Mouse (Mus musculus) heart, adult 11 months (tissue): Measurements from ENCODE around the gene Appl2.

Experiments used
- DNase-seq: peaks from one replicate; pipeline ENCODE4 v3.0.0; 2022

Appl2 gene

DNA sequence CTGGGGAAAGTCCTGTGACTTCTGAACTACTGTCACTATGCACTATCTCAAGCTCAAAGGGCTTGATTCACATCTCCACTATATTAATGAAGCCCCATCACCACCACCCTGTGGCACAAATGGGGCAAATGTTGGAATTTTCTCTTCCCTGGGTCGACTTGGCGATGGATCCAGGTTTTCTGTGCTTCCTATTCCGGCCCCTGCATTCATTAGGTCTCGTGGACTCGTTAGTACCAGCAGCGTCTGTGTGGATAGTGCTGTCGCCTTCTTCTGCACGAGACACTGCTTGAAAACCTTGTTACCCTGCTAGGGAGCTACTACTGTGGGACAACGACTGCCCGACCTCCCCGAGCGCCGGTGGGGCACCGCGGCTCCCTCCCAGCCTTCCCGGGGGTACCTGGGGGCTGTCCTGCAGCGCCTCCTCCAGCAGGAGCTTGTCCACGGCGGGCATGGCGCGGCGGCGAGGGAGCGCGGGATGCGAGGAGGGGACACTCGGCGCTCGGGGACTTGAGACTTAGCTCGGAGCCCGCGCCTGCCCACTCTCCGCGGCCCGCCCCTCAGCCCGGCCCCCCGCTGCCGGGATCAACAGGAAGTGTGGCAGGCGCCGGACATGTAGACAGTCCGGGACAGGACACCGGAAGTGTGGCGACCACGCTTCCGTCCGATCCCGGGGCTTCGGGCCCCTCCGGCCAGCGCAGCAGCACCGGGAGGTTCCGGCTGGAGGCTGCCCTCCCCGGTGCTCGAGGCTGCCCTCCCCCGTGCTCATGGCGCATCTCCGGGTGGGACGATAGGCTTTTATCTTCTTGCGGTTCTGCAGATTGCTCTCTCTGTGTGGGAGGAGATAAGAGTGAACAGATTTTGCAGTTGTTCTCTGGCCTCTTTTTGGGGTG lies at the start of gene Appl2:
Gene Appl2 (minus strand): TSS at position 608 of the 890 bp plus-strand sequence.
- peak; percentile 100 for DNase-seq

DNA sequence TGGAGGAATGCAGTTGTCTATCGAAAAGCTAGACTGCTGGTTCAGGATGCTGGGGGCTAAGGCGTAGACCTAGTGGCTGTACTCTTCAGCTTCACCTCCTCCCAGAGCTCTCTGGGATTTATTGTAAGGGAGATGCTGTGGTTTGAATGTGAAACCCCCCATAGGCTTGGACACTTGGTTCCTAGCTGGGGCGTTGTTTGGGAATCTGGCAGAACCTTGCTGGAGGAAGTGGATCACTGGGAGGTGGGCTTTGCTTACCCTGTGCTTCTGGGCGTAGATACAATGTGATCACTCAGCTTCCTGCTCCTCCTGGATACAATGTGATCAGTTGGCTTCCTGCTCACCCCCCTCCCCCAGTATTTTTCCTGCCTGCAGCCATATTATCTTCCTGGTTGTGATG lies 47.7 kb upstream of the Appl2 start:
- peak; percentile 58 for DNase-seq

DNA sequence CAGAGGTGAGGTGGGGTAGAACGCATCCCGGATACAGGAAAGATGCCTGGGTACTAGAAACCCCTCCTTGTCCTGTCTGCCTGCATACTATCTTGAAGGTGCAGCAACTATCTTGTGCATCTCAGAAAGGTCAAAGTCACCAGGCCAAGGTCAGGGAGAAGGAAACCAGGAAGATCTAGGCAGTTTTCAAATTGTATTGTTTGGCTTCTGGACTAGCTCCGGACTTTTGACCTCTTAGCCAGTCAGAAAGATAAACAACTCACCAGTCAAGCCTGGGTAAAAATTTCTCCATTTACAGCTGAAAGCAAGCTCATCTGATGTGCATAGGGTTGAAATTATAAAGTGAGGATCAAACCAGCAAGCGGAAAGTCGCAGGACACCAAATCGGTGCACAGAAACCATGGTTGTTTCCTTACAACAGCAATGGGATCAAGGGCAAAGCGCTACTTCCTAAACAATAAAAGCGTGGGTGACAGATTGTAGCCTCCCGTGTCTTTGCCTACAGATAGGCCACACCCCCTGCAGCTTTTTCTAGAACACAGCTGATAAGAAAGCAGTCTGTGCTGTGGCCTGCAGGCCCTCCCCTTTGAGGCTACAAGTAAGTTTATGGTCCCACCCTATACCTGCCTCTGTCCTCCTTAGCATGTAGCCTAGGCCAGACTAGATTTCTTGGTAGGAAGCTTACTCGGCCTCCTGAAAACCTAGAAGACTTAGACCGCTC lies 43.8 kb upstream of the Appl2 start:
- DNase-seq: peak; percentile 77

DNA sequence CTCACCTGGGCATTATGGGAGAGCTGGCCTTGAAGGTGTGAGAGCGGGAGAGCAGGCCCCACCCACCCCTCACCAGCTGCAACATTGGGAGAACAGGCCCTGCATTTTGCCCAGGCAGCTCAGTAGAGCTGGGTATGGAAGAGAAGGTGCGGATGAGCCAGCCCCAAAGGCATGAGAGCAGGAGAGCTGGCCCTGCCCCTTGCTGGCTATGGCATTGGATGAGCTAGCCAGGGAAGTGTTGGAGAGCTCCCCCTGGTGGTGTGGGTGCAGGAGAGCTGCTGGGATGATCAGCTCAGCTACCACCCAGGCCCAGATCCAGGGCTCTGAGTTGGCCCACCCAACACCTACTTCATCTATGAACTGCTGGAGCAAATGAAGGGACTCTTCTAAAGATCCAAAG lies 39.7 kb upstream of the Appl2 start:
- DNase-seq: peak; percentile 85

DNA sequence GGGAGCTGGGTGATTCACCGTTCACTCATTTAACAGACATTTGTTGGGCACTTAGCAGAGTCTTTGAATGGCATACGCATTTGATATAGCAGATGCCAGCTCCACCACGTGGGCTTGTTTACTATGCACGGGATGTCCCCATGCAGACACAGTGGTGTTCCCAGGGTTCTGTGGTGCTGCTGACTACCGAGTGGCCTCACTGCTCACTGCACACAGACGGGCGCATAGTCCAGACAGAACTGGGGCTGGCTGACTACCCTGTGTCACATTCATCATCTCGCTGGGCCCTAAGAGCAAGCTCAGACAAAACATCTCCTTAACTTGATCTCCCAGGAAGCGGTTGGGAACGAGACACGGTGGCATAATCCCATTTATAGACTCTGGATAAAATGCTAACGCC lies 32.8 kb upstream of the Appl2 start:
- DNase-seq: peak; percentile 58

DNA sequence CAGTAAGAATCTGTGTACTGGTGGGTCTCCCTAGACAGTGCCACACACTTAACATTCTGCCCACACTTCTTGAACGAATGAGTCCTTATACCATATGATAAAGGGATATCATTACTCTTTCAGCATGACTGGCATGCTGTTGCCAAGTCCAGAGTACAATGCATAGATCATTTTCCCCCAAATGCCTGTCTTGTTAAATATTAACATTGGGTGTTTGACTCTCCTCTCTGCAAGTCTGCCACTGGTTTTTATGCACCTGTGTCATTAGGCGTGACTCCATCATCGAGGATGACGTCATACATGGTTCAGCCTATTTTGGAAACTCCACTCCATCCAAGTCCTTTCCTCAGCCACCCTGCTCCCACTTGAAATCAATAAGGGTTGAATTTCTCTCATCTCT lies 18.0 kb upstream of the Appl2 start:
- no peak for DNase-seq

DNA sequence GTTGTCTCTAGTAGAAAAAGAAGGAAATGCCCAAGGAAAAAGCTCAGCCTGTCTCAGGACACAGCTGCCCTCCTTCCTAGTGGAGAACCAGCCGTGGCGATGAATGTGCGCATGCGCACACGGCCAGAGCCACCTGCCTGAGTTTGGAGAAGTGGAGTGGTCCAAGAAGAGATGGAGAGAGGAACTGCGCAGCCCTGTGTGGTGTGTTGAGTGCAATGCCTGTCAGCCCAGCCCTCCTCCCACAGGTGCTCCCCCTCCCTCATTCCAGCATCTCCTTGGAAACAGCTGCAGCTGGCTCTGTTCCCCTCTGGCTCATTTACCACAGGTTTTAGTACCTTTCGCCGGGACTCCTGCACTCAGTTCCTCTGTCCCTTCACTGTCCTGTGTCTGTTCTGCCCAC lies 13.4 kb upstream of the Appl2 start:
- DNase-seq: no peak

DNA sequence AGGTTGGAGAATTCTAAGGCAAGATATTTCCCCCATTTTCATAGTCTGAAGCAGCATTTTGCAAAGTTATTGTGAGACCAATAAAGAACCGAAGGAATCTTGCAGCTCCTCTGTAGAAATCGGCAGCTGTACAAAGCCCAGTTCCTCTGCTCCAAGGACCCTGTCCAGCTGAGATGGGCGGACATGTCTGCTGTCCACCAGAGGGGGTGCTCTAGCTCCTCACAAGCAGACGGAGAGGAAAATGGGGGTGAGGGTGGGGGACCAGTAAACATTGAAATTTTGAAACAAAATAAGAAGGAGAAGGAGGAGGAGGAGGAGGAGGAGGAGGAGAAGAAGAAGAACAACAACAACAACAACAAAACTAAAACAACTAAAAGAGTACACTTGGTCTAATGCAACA lies 12.1 kb upstream of the Appl2 start:
- no peak for DNase-seq

DNA sequence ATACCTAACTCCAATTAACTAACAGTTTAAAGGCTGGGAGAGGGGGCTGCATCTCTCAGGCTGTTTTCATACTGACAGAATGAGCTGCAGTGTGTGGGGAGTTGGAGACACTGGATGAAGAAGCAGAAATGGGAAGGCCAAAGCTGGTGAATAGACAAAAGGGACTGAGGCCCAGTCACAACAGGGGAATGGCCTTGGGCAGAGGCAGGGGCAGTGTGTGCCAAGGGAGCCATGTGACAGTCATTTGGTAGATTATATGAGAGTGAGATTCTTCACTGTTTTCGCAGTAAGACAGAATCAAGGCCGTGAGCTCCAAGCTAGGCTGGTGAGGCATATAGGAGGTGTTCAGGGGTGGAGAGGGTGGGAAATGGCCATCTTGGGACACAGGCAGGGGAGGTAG lies 6.1 kb upstream of the Appl2 start:
- DNase-seq: peak; percentile 87

DNA sequence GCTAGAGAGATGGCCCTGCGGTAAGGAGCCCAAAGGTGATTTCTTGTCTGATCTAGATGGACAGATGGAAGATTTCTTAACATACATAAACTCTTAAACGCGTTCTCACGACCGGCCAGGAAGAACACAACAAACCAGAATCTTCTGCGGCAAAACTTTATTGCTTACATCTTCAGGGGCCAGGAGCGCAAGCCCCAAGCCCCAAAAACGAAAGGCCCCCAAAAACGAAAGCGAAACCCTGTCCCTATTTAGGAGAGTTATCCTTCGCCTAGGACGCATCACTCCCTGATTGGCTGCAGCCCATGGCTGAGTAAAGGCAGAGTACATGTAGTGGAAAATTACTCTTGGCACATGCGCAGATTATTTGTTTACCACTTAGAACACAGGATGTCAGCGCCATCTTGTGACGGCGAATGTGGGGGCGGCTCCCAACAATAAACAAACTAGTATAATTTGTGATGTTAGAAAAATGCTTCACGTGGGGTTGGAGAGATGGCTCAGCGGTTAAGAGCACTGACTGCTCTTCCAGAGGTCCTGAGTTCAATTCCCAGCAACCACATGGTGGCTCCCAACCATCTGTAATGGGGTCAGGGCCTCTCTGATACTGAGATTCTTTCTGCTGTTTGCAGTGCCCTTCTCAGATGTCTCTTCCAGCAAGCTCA lies 3.8 kb upstream of the Appl2 start:
- peak; percentile 44 for DNase-seq

DNA sequence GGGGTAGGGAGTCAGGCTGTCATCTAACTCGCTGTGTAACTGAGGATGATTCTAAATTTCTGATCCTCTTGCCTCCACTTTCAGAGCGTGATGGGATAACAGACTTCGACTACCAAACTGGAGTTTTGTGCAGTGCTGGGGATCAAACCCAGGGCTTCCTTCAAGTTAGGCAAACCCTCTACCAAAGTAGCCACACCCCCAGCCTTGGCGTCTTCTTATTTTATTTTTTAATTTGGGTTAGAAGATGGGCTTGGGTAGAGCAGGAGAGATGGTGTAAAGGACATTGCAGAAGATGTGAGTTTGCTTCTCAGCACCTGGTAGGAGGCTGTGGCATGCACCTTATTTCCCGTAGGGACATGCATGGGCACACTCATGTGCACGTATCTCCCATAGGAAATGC lies 499 bp upstream of the Appl2 start:
- no peak for DNase-seq

DNA sequence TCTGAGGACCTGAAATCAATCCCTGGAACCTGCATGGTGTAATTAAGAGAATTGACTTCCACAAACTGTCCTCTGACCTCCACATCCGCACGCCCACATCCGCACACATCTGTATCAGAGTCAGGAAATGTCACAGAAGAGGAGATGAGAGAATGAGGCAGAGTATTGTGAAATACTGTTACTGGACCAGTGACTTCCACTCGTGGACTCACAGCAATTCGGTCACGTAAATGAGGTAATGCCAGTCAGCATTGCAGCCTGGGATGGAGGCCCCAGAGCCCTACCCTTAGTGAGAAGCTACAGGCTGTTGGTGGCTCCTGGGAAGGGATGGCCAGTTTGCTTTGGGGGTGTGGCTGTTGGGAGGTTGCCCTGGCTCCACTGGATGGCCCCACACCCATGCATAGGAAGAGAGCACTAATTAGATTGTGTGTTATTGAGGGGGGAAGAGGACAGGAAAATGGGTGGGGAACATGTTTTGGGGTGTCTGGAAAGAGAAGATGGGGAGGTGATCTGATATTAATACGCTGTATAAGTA lies 2.1 kb downstream of the Appl2 start:
- peak; percentile 95 for DNase-seq

DNA sequence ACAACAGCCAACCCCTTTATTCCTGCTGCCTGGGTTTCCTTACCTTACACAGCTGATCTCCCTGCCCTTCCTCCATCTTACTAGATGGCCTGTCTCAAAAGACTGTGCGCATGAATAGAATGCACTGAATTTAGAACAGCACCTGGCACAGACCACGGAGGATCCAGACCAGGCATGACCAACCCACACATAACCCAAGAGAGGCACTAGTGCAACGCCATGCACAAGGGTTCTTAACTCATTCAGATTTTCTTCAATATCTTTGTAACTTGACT lies 2.9 kb downstream of the Appl2 start:
- DNase-seq: no peak

DNA sequence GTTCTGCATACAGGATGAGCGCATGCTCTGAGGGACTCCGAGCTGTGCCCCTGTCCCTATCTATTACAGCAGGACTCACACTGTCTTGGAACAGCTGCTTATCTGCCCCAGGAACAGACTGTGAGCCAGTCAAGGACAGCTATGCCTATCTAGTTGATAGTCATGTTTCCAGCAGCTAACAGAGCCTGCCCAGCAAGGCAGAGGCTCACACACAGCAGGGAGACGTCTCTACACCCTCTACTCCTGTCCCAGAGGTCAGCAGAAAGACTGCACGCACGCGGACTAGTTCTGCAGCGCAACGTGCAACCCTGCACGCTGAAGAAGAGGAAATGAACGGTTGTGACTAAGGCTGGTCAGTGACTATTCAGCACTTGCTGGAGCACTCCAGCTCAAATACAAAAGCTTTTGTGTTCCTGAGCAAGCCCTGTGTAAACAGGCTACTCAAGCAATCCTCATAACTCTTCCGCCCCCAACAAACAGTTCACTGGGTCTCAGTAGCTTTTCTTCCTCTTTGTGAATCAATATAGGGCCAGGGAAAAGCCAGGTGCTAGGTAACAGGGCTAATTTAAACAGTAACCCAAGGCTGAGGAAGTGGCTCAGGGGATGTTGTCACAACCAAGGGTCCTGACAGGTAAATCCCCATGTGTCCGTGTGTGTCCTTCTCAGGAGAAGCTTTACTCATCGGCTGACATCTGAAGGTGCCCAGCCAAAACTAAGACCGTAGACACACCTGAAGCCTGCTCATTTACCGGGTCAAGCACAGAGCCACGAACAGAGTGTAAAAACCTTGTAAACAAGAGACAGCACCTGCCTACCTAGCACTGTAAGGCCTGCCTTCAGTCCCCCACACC lies 3.4 kb downstream of the Appl2 start:
- DNase-seq: peak; percentile 97

DNA sequence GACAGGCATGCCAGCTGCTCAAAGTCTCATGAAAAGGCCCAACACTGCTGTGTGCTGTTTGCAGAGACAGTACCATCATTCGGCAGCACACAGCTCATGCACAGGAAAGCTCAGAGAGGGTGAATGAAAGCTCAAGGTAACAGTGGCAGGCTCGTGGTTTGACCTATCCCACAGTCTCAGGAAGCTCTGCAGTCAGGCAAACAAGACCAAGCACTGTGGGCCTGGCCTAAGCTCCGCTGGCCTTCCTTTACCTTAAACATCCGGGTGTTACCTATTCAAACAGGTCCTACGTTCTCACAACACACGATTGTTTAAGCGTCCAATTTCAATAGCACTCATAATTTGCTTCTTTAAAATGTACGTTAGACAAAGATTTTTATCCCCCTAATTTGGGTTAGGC lies 4.4 kb downstream of the Appl2 start:
- peak; percentile 81 for DNase-seq

DNA sequence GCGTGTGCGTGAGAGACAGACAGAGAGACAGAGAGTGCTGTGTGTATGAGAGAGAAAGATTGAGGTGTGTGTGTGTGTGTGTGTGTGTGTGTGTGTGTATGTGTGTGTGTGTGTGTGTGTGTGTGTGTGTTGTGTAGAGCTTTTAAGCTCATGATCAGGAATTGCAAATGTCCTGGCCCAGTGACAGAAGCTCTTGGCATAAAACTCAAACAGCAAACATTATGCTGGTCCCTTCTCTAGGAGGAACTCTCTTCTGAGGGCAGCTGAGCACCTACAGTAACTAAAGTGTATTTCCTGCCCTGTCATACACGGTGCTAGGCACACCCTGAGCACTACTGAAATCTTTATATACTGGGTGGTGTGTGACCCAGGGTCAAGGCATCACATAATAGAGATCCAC lies 6.9 kb downstream of the Appl2 start:
- no peak for DNase-seq

DNA sequence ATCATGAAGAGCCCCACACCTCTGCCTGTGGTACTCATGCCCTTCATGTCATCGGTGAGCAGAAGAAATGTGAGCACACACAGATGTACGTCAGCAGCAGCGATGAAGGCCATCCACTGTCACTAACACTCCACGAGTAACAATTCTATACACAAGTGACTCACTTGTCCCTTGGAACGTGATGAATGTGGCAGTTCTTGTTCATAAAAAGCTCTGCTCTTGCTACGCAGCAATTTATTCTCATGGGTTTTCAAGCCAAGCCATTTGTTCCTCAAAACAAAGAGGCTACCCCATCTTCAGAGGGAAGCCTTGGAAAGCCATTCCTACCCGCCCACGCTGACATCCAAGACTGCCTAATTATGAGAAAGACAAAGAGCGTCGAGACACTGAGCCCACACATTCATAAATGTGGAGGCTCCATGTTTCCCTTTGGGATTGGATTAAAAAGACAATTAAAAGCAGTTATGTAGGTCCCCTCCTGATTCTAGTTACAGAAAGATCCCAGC lies 8.6 kb downstream of the Appl2 start:
- no peak for DNase-seq

DNA sequence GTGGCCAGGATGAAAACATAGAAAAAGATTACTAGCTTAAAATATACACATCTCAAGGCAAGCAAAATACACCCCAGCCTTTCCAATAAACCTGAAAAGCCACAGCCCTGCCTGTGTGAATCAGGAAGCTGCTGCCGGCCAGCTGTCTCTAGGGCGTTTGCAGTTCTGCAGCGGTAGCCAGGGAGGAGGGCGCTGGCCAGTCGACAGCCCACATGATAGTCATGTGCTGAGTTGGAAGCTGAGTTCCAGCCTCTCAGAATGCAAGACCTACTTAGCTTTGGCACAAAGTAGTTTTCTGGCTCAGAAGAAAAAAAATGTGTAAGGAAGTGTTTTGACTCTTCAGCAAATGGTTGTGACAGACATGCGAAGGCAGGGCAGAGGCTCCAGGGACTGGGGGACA lies 11.2 kb downstream of the Appl2 start:
- peak; percentile 99 for DNase-seq

DNA sequence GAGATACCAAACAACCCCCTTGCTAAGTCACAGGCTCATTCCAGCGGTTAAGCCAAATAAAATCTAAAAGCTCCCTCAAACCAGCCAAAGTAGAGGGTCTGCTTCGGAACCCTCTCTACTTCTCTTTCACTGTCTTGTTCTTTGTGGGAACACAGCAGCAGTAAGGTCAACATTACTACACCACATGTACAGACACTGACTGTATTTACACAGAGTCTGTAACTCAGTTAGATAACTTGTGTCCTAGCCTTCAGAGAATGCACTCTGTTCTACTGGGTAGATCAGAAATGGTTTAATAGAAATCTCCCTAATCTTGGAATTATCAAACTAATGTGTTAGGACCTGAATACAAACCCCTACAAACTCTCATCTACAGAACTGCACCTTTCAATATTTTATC lies 12.3 kb downstream of the Appl2 start:
- no peak for DNase-seq

DNA sequence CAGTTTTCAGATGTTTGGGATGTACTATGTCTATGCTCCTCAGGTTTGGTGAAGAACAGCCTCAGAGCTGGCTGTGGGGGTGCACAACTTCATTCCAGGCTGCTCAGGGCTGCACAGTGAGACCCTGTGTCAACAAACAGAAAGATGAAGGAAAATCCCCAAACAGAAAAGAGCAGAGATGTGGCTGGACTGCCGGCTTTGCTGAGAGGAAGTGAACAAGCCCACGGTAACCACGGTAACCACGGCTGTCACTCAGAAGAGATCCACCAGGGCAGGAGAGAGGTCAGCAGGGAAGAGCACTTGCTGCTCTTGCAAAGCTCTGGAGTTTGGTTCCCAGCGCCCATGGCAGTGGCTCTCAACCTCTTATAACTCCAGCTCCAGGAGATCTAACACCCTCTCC lies 14.1 kb downstream of the Appl2 start:
- peak; percentile 96 for DNase-seq

DNA sequence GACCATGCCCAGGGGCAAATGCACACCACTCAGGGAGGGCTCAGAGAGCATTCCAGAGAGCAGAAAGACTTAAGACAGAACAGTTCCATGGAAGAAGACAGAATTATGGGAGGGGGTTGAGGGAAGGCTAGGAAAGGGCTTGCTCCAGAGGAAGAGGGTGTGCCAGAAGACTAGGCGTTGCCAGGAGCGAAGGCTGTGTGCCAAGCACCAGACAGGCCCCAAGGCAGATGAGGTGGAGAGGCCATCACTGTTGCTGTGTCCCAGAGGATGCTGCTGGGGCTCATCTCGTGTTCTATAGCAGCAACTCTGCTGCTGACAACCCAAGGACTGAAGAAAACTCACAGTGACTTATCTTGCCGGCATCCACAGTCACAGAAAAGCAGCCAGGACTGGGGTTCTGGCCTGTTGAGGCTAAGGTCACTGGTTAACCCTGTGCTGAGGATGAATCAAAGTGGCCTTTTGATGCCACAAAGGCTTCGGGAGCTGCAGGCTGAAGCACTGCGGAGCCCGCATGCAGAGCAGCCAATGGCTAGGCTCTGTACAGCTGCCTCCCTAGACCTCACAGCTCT lies 15.6 kb downstream of the Appl2 start:
- no peak for DNase-seq

DNA sequence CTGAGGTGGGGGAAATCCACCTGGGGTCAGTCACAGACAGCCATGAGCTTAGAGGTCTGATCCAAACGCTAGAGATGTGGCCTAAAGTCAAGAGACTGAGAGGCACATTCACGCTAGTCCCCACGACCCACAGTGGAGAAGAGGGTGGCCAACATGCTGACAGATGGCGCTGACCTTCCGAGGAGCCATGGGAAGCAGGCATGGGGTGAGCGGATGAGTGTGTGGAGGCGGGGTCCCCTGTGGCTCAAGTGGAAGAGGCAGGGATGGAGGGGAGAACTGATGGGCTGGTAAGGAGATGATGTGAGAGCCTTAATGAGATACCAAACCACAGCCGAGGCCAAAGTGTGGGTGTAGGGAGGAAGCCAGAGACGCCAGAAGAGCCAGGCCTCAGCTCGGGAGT lies 16.8 kb downstream of the Appl2 start:
- DNase-seq: no peak
